ENCODE assay signal across 8 mouse cellular contexts in genomic region chr7:43495343-43496021, GRCm38 (mm10). TPM values are rescaled to one million over a fixed set of nuclear protein-coding genes. Genes with fewer than 3 reads are reported as not detected.
DNase-seq lines count a peak whose midpoint lies in the region; ATAC-seq lines count a peak whose summit lies in the region.
"Had no signal": no experiment of that assay in that cellular context is flagged by ENCODE, and none has a peak within 500 bp of the region (broad histone marks: within the 10 kb centered on the region; RNA-seq: fewer than 3 reads in every experiment).

No protein-coding gene starts in this region.

- no peak overlapping the region for H3K4me3 ChIP-seq in forebrain, embryonic 16.5 days (replicated peaks; ENCODE audit: low read length)
- H3K4me3 ChIP-seq: erythroblast, embryonic 14.5 days had no signal

- H3K27ac ChIP-seq in forebrain, embryonic 16.5 days (ENCODE audit: low read length): no peak overlapping the region

- H3K9ac ChIP-seq in forebrain, embryonic 16.5 days (replicated peaks; ENCODE audit: low read depth, low read length): no peak overlapping the region

- DNase-seq in urinary bladder, postnatal 14 days (ENCODE audit: low spot score): peak; percentile 34
- no peak for DNase-seq in urinary bladder, adult 2 months (ENCODE audit: low spot score)
- DNase-seq in kidney, postnatal 10 days: peak; percentile 72
- DNase-seq in splenic B cell, adult 2 months (ENCODE audit: low read depth, low spot score): peak; percentile 47

- H3K4me2 ChIP-seq in forebrain, embryonic 16.5 days (ENCODE audit: low read length): peak overlapping the region; percentile 34

- H3K9me3 ChIP-seq in forebrain, embryonic 16.5 days (ENCODE audit: control insufficient read depth, low read length): no peaks in the 10 kb centered on the region

- H3K4me1 ChIP-seq in forebrain, embryonic 16.5 days (replicated peaks; ENCODE audit: control insufficient read depth, insufficient read depth, low read length): no peaks in the 10 kb centered on the region; the same call in 1 of the 2 replicates

- ATAC-seq in cerebellum, adult (ENCODE audit: insufficient number of reproducible peaks, low FRiP score, low TSS enrichment): peak; percentile 88; the same call in 1 of the 2 replicates
- ATAC-seq in forebrain, embryonic 16.5 days: peak; percentile 69
- peak; percentile 95 for ATAC-seq in megakaryocyte progenitor cell, adult 5-6 weeks (replicated peaks; ENCODE audit: poor library complexity)

- H3K36me3 ChIP-seq in forebrain, embryonic 16.5 days (ENCODE audit: control insufficient read depth, insufficient read depth): no peaks in the 10 kb centered on the region
- H3K36me3 ChIP-seq in splenic B cell, adult 2 months (ENCODE audit: control insufficient read depth, insufficient read depth, low read length, poor library complexity, severe bottlenecking): no peaks in the 10 kb centered on the region

- 0 out of 2 replicates have a peak, but pooled peaks cover 3% of the 10 kb centered on the region for H3K27me3 ChIP-seq in forebrain, embryonic 16.5 days (replicated peaks; ENCODE audit: control insufficient read depth, insufficient read depth, low read length)
- no peaks in the 10 kb centered on the region for H3K27me3 ChIP-seq in splenic B cell, adult 2 months (ENCODE audit: control insufficient read depth, insufficient read depth, low read length, poor library complexity, severe bottlenecking)

- WGBS in forebrain, embryonic 16.5 days: 8% methylated on average over 21 of the region's 21 CpGs

RNA-seq across cellular contexts. Expression of gene Iglon5, which starts 5.6 kb away (rescaled TPM):
- polyA plus RNA-seq in urinary bladder, adult 2 months (2012; rRNA removed): 3.7 and 7.2 TPM in 2 replicates
- 4.3 and 4.5 TPM in 2 replicates for polyA plus RNA-seq in forebrain, embryonic 16.5 days (2015; fragmentation: Nextera tagmentation; extraction: Ambion mirVana)
- not detected in 2 replicates for total RNA-seq in megakaryocyte progenitor cell, adult 5-6 weeks (2015)
- total RNA-seq in megakaryocyte progenitor cell, adult 5-6 weeks (2017): not detected in 2 replicates
- polyA plus RNA-seq: erythroblast, embryonic 14.5 days had no signal

RNA-seq across cellular contexts. Expression of gene 4931406B18Rik, which starts 10.3 kb away (rescaled TPM):
- polyA plus RNA-seq in urinary bladder, adult 2 months (2012; rRNA removed): not detected in 2 replicates
- polyA plus RNA-seq in forebrain, embryonic 16.5 days (2015; fragmentation: Nextera tagmentation; extraction: Ambion mirVana): not detected in 2 replicates
- total RNA-seq in megakaryocyte progenitor cell, adult 5-6 weeks (2015): not detected in 2 replicates
- not detected in 2 replicates for total RNA-seq in megakaryocyte progenitor cell, adult 5-6 weeks (2017)
- polyA plus RNA-seq: erythroblast, embryonic 14.5 days had no signal

RNA-seq across cellular contexts. Expression of gene Vsig10l, which starts 32.5 kb away (rescaled TPM):
- 2.7 and 3.1 TPM in 2 replicates for polyA plus RNA-seq in urinary bladder, adult 2 months (2012; rRNA removed)
- polyA plus RNA-seq in forebrain, embryonic 16.5 days (2015; fragmentation: Nextera tagmentation; extraction: Ambion mirVana): 5.5 and 7.3 TPM in 2 replicates
- 6.4 and 6.5 TPM in 2 replicates for total RNA-seq in megakaryocyte progenitor cell, adult 5-6 weeks (2015)
- 4.6 and 6.1 TPM in 2 replicates for total RNA-seq in megakaryocyte progenitor cell, adult 5-6 weeks (2017)

RNA-seq across cellular contexts. Expression of gene Cd33, which starts 48.7 kb away (rescaled TPM):
- 5.9 and 7.2 TPM in 2 replicates for polyA plus RNA-seq in urinary bladder, adult 2 months (2012; rRNA removed)
- polyA plus RNA-seq in forebrain, embryonic 16.5 days (2015; fragmentation: Nextera tagmentation; extraction: Ambion mirVana): 0.92 and 1.9 TPM in 2 replicates
- 6.5 and 9.1 TPM in 2 replicates for total RNA-seq in megakaryocyte progenitor cell, adult 5-6 weeks (2015)
- total RNA-seq in megakaryocyte progenitor cell, adult 5-6 weeks (2017): 4.2 and 4.9 TPM in 2 replicates
- polyA plus RNA-seq: erythroblast, embryonic 14.5 days had no signal

RNA-seq across cellular contexts. Expression of gene Gm45233, which starts 51.6 kb away (rescaled TPM):
- polyA plus RNA-seq in urinary bladder, adult 2 months (2012; rRNA removed): 0.12 and 0.56 TPM in 2 replicates
- polyA plus RNA-seq in forebrain, embryonic 16.5 days (2015; fragmentation: Nextera tagmentation; extraction: Ambion mirVana): 0.42 TPM in 1 of 2 replicates, not detected in the other
- not detected in 2 replicates for total RNA-seq in megakaryocyte progenitor cell, adult 5-6 weeks (2015)
- total RNA-seq in megakaryocyte progenitor cell, adult 5-6 weeks (2017): 1.8 and 2.3 TPM in 2 replicates
- polyA plus RNA-seq: erythroblast, embryonic 14.5 days had no signal
